Mouse (Mus musculus) c-Kit-positive CD71-negative TER-119-negative erythroid progenitor cells, embryonic 14.5 days (primary cell): Measurements from ENCODE around the gene Btbd35f16.
"Not testable (repeated sequence)": the region's sequence is repeated elsewhere in the genome, so short reads cannot be mapped to it uniquely, and the experiment has no call there.

Source experiments
- DNase-seq: peaks from one replicate; pipeline ENCODE4 v3.0.0-alpha.2; 2013; ENCODE audit warnings: low read depth

Gene Btbd35f16

GRCm38 (mm10) chrX:3956902-3957301, at the start of gene Btbd35f16:
Gene Btbd35f16 (minus strand): TSS chrX:3957002.
- DNase-seq: not testable (repeated sequence)
